Mouse (Mus musculus) lung, postnatal 0 days (tissue): Measurements from ENCODE around the gene Tssk2. TPM values are rescaled to one million over a fixed set of nuclear protein-coding genes. Genes with fewer than 3 reads are reported as not detected.

Experiments used
- ATAC-seq: fragments of 200-750 bp; cut with Nextera tagmentation; 2 replicates; pipeline ENCODE4 v1.8.0; 2017; ENCODE audit warnings: moderate library complexity
- DNase-seq: peaks from one replicate; pipeline ENCODE4 v3.0.0-alpha.2; 2016; ENCODE audit warnings: low spot score
- H3K27ac ChIP-seq: fragments of 300-500 bp; sonication (generic); 2 replicates; pipeline ENCODE4 v1.5.1; 2014; ENCODE audit warnings: antibody characterized with exemption, mild to moderate bottlenecking, low read length, mixed read lengths
- H3K27me3 ChIP-seq: fragments of 300-500 bp; sonication (generic); replicated peaks from 2 replicates; pipeline ENCODE4 v1.6.1; 2014; ENCODE audit warnings: low read length, mixed read lengths; ENCODE audit not compliant: insufficient read depth
- H3K36me3 ChIP-seq: fragments of 300-500 bp; sonication (generic); 2 replicates; pipeline ENCODE4 v1.6.1; 2014; ENCODE audit warnings: low read length, mixed read lengths; ENCODE audit not compliant: insufficient read depth
- H3K4me1 ChIP-seq: fragments of 300-500 bp; sonication (generic); 2 replicates; pipeline ENCODE4 v1.6.1; 2014; ENCODE audit warnings: antibody characterized with exemption, low read depth, low read length, mixed read lengths; ENCODE audit not compliant: insufficient read depth
- H3K4me2 ChIP-seq: fragments of 300-500 bp; sonication (generic); replicated peaks from 2 replicates; pipeline ENCODE4 v1.6.1; 2014; ENCODE audit warnings: low read depth, mild to moderate bottlenecking, low read length, moderate library complexity, mixed read lengths
- H3K4me3 ChIP-seq: fragments of 300-500 bp; sonication (generic); 2 replicates; pipeline ENCODE4 v1.5.1; 2014; ENCODE audit warnings: low read depth, low read length
- H3K9ac ChIP-seq: fragments of 300-500 bp; sonication (generic); replicated peaks from 2 replicates; pipeline ENCODE4 v1.6.1; 2014; ENCODE audit warnings: low read depth, mild to moderate bottlenecking
- H3K9me3 ChIP-seq: fragments of 300-500 bp; sonication (generic); 2 replicates; pipeline ENCODE4 v1.6.1; 2016; ENCODE audit warnings: low read length, mixed read lengths
- CTCF ChIP-seq: IDR thresholded peaks from 2 replicates; pipeline ENCODE4 v1.5.1; 2016; ENCODE audit warnings: antibody characterized with exemption, mild to moderate bottlenecking
- EP300 ChIP-seq: IDR thresholded peaks from 2 replicates; pipeline ENCODE4 v1.6.1; 2016; ENCODE audit warnings: antibody characterized with exemption, mild to moderate bottlenecking, control low read depth
- WGBS: fragments of 180-500 bp; shearing (Covaris S2); extraction: QIAGEN DNeasy Blood & Tissue Kit; methylation state at CpG from one replicate; pipeline ENCODE4 v1.1.7; 2014; 5-methylcytosine and 5-hydroxymethylcytosine counted together
- polyA plus RNA-seq: library from polyadenylated mRNA; unstranded; fragments of >200 nt; fragmentation: Nextera tagmentation; extraction: Ambion mirVana; gene quantifications from 2 replicates; pipeline ENCODE4 v1.2.1, GENCODE M21; 2015

Gene Tssk2
- polyA plus RNA-seq, 1 experiment from 2014 or later, result not detected

DNA sequence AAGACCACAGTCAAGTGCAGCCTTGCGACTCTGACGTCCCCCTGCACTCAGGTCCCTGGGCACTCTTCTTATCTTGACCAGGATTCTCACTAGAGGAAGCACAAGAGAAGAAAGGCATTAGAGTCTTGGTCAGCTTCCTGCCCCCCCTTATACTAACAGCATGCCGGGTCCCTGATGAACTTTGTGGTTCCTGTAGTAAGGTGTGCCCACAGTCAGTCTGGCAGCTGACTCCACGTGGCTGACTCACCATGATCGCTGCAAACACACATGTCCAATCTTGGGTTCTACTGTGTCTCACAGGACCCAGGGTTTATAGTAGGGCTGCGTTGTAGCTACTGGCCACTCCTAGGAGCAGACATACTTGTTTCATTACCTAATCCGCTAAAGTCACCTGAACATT is 39.8 kb downstream of the Tssk2 start:
- no peak for ATAC-seq
- Histone ChIP-seq H3K9ac (no peak overlapping the region), H3K27me3 (no peaks in the 10 kb centered on the region), H3K9me3 (no peaks in the 10 kb centered on the region), H3K36me3 (no peaks in the 10 kb centered on the region), H3K4me2 (no peak overlapping the region), H3K27ac (no peak overlapping the region), H3K4me1 (no peaks in the 10 kb centered on the region), H3K4me3 (no peak overlapping the region)
- 46% methylated on average over 7 of the region's 7 CpGs for WGBS
- DNase-seq, result no peak
- TF ChIP-seq CTCF, result no peak
- TF ChIP-seq EP300, result no peak

DNA sequence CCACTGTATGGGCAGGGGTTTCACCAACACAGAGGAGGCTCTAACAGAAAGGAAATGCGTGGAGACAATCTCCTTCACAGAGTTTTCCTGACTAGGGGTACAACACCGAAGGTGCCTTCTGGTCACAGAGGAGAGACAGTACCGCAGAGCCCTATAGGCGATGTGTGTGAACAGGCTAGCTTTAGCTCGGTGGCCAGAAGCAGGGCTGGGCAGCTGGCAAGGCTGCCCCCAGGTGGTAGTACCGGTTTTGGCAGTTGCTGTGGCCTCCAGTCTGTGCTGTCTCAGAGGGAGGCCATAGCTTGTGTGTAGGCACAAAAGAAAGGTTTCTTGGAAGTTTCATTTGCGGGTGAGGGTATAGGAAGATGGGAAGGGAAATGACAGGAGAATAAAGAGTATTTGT is 40.4 kb downstream of the Tssk2 start:
- Histone ChIP-seq H3K4me3 (no peak overlapping the region), H3K9me3 (no peaks in the 10 kb centered on the region), H3K4me2 (no peak overlapping the region), H3K9ac (no peak overlapping the region), H3K27me3 (no peaks in the 10 kb centered on the region), H3K4me1 (no peaks in the 10 kb centered on the region), H3K36me3 (no peaks in the 10 kb centered on the region), H3K27ac (peak overlapping the region; percentile 11; the same call in 1 of the 2 replicates)
- WGBS, result 11% methylated on average over 7 of the region's 7 CpGs
- TF ChIP-seq CTCF, result peak; percentile 92
- TF ChIP-seq EP300, result no peak
- ATAC-seq, result peak; percentile 97
- DNase-seq, result peak; percentile 79

DNA sequence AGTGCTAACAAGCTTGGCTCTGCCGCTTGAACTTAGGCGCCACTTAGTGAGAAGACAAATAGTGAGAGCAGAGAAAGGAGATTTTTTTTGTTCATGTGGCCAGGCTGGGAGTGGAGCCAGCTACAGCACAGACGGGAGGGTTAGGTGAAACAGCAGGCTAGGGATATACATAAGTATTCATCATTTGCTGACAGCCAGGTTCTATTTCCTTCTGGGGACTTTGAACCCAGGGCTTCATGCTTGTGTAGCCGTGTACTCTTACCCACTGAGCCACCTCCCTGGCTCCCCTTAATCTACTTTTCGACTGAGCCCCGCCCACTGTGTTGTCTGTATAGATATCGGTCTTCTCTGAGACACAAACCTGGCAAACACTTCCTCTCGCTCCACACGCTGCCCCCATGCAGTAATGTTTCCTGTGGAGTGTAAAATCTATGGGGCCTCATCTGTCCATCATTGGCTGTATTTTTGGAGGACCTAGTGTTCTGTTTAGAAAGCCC is 40.9 kb downstream of the Tssk2 start:
- Histone ChIP-seq H3K9me3 (no peaks in the 10 kb centered on the region), H3K4me2 (no peak overlapping the region), H3K4me3 (no peak overlapping the region), H3K9ac (no peak overlapping the region), H3K36me3 (no peaks in the 10 kb centered on the region), H3K27ac (peak overlapping the region; percentile 11; the same call in 1 of the 2 replicates), H3K4me1 (no peaks in the 10 kb centered on the region), H3K27me3 (no peaks in the 10 kb centered on the region)
- DNase-seq, result peak; percentile 50
- ATAC-seq, result peak; percentile 60
- WGBS, result 20% methylated on average over 9 of the region's 9 CpGs
- no peak for TF ChIP-seq CTCF
- TF ChIP-seq EP300, result no peak

DNA sequence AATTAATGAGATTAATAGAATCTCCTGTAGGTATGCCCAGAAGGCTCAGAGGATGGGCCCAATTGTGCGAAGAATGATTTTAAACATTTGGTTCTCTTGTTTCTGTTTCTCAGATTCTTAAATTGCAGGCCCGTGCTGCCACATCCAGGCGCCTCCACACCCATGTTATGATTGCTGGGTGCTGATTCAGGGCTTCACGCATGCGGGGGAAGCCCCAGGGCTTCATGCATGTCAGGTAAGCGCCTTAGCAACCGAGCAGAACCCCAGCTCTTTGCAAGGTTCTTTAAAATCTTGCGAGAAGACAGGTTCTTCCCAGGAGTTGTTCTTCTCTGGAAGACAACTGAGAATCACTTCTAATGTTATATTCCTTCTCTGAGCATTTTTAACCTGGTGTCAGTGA is 45.0 kb downstream of the Tssk2 start:
- DNase-seq (no peak), ATAC-seq (no peak)
- Histone ChIP-seq H3K9me3 (no peaks in the 10 kb centered on the region), H3K27me3 (no peaks in the 10 kb centered on the region), H3K4me2 (no peak overlapping the region), H3K27ac (no peak overlapping the region), H3K4me3 (no peak overlapping the region), H3K9ac (no peak overlapping the region), H3K4me1 (no peaks in the 10 kb centered on the region), H3K36me3 (no peaks in the 10 kb centered on the region)
- TF ChIP-seq CTCF, result no peak
- no peak for TF ChIP-seq EP300
- WGBS, result 71% methylated on average over 8 of the region's 8 CpGs

DNA sequence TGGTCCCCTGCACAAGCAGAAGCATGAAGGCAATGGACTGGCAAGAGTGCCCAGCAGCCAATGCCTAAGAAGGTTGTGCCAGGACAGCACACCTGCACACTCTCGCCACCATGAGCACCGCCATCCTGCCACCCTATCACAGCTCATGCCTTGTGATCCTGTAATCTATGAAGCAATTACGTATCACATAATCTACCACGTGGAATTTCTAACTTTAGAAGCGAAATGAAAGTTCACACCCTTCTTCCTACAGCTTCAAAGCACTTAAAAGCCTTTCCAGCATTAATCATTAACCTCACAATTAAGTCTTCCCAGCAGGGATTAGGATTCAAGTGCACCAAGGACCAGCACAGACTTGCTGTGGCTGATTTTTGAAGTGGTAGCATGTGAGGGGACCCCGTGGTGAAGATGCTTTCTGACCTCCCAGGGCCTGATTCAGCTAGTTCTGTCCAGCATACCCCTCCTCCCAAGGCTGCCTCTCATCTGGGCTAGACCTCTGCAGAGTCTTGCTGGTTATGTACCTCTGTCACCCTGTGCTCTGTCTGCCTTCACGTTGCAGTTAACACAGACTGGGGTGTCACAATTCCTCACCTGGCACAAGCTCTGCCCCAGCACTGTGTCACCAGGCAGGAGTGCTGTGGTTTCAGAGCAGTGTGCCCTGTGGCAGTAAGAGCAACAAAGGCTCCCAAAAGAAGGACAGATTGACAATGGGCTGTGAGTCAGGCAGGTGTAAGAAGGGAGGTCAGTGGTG is 46.8 kb downstream of the Tssk2 start:
- WGBS, result 39% methylated on average over 7 of the region's 7 CpGs
- H3K9me3 ChIP-seq, result no peaks in the 10 kb centered on the region
- no peaks in the 10 kb centered on the region for H3K4me1 ChIP-seq
- no peak overlapping the region for H3K9ac ChIP-seq
- no peaks in the 10 kb centered on the region for H3K27me3 ChIP-seq
- 0 out of 2 replicates have a peak overlapping the region, but pooled peaks have one; percentile 16 for H3K27ac ChIP-seq
- TF ChIP-seq EP300 (peak; percentile 71), CTCF (no peak)
- no peak overlapping the region for H3K4me2 ChIP-seq
- H3K4me3 ChIP-seq, result no peak overlapping the region
- peak; percentile 90 for ATAC-seq
- peak; percentile 84 for DNase-seq
- H3K36me3 ChIP-seq, result no peaks in the 10 kb centered on the region

DNA sequence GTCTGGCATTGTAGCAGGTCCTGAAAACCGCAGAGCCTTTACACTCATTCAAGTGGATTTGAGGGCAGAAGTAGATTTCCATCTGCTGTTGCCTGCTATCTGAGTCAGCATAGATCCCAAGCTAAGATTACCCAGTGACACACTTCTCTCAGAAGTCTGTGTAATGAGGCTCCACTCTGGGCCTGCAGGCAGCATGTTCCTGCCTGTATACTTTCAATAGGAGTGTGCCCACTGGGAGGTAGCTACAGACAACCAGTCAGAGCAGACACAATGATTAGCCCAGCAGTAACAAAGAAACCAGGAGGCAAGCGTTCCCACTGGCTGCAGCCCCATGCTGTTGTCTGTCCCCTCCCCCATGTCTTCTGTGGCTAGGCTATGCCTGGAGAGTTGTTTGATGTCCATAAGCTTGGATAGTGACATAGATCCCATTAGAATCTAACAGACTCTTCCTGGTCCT is 51.0 kb downstream of the Tssk2 start:
- Histone ChIP-seq H3K4me2 (no peak overlapping the region), H3K4me1 (no peaks in the 10 kb centered on the region), H3K9ac (no peak overlapping the region), H3K27me3 (no peaks in the 10 kb centered on the region), H3K9me3 (no peaks in the 10 kb centered on the region), H3K4me3 (no peak overlapping the region), H3K27ac (no peak overlapping the region), H3K36me3 (no peaks in the 10 kb centered on the region)
- ATAC-seq (no peak), DNase-seq (no peak)
- TF ChIP-seq CTCF, result no peak
- TF ChIP-seq EP300, result no peak
- 32% methylated on average over 2 of the region's 2 CpGs for WGBS

Other genes with a start within 250 kb of the Tssk2 start
- gene Med15, start 165.7 kb upstream of the Tssk2 start, polyA plus RNA-seq, result 23.0 and 24.0 TPM in 2 replicates
- gene Klhl22, start 139.0 kb upstream of the Tssk2 start, polyA plus RNA-seq, result 25.4 and 29.8 TPM in 2 replicates
- 18.5 and 20.4 TPM in 2 replicates for gene Scarf2, start 101.4 kb upstream of the Tssk2 start, polyA plus RNA-seq
- gene B830017H08Rik, start 65.5 kb upstream of the Tssk2 start, polyA plus RNA-seq, result not detected in 2 replicates
- gene Car15, start 60.3 kb upstream of the Tssk2 start, polyA plus RNA-seq, result 1.8 TPM in 2 replicates
- gene Gm20518, start 7.0 kb upstream of the Tssk2 start, polyA plus RNA-seq, result 0.11 and 0.18 TPM in 2 replicates
- not detected in 2 replicates for gene Tssk1, start 4.4 kb upstream of the Tssk2 start, polyA plus RNA-seq
- gene Dgcr2, start 75 bp upstream of the Tssk2 start, polyA plus RNA-seq, result 47.3 and 49.2 TPM in 2 replicates
- gene Ess2, start 12.7 kb downstream of the Tssk2 start, polyA plus RNA-seq, result 21.8 and 22.6 TPM in 2 replicates
- gene Gsc2, start 16.4 kb downstream of the Tssk2 start, polyA plus RNA-seq, result not detected in 2 replicates
- 87.3 and 94.0 TPM in 2 replicates for gene Slc25a1, start 29.6 kb downstream of the Tssk2 start, polyA plus RNA-seq
- gene Vpreb2, start 81.8 kb downstream of the Tssk2 start, polyA plus RNA-seq, result 0.21 and 0.30 TPM in 2 replicates
- gene Dgcr6, start 154.2 kb downstream of the Tssk2 start, polyA plus RNA-seq, result 78.6 and 87.2 TPM in 2 replicates
- 10.6 and 11.0 TPM in 2 replicates for gene Prodh, start 191.6 kb downstream of the Tssk2 start, polyA plus RNA-seq
- gene Rtn4r, start 229.0 kb downstream of the Tssk2 start, polyA plus RNA-seq, result 0.17 and 0.23 TPM in 2 replicates